Mouse (Mus musculus) brain, embryonic 14.5 days (tissue): Measurements from ENCODE around the gene Tor2a.

ENCODE experiments used
- CTCF ChIP-seq: fragments of 200-500 bp; IDR thresholded peaks from 2 replicates; pipeline ENCODE4 v1.5.1; 2012; ENCODE audit warnings: inconsistent platforms, mild to moderate bottlenecking, moderate library complexity, borderline replicate concordance; ENCODE audit not compliant: insufficient read depth, insufficient read length; ENCODE audit errors: extremely low read depth
- POLR2A ChIP-seq: fragments of 200-500 bp; IDR thresholded peaks from 2 replicates; pipeline ENCODE4 v1.6.1; 2012; ENCODE audit warnings: mild to moderate bottlenecking, inconsistent platforms, borderline replicate concordance; ENCODE audit not compliant: poor library complexity, insufficient read depth, insufficient read length, severe bottlenecking; ENCODE audit errors: extremely low read depth

DNA sequence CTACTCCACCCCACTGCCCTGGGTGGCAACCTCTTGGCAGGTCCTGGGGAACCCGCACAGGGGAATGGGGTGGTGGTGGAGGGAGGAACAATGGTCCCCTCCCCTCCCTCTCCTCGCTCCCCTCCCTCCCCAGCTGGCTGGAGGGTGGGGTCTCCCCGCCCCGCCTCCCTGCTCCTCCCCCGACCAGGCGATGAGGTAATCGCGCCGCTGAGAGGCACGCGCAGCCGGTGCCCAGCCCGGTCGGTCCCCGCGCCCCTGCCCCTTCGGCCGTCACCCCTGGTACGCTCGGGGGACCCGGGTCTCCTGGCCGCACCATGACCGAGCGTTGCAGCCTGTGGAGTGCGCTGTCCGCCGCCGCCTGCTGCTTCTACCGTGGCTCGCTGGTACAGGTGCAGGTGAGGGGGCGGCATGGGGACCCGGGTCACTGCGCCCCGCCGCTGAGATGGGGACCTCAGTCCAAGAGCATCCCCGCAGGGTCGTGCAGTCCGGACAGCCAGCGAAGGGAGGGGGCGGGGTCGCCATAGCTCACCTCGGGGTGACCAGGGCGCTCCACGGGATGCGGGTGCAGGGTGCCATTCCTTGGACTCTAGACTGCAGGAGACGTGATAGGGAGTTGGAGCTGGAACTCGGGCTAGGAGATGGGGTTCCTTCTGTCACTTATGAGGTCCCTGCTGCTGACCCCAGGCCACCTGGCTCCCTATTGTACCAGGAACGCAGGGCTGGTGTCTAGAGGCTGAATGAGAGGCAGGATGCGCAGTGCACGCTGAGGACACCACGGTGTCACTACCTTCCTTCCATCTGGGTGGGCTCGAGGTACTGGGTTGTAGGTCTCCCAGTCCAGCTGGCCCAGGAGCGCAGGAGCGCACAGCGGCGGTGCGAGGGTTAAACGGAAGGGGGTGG lies 15.5 kb upstream of the Tor2a start:
- no peak for TF ChIP-seq CTCF
- peak; percentile 81 for TF ChIP-seq POLR2A
